24 mouse cellular contexts compared by ENCODE assay signal in genomic region chr14:29438666-29439065, GRCm38 (mm10).
A peak's percentile ranks its signal among the peaks of the same experiment; 100 is the strongest.
DNase-seq lines count a peak whose midpoint lies in the region; ATAC-seq lines count a peak whose summit lies in the region.
"Had no signal": no experiment of that assay in that cellular context is flagged by ENCODE, and none has a peak within 500 bp of the region (broad histone marks: within the 10 kb centered on the region; RNA-seq: fewer than 3 reads in every experiment).

No protein-coding gene starts in this region.

- H3K4me2 ChIP-seq in midbrain, embryonic 16.5 days (ENCODE audit: low read length), result no peak overlapping the region
- H3K4me2 ChIP-seq: embryonic facial prominence, embryonic 13.5 days; forebrain, embryonic 12.5 days; hindbrain, embryonic 13.5 days; limb, embryonic 15.5 days; lung, embryonic 15.5 days; neural tube, embryonic 13.5 days had no signal

- whole genome bisulfite sequencing in heart, embryonic 10.5 days, result 58% methylated on average over 7 of the region's 7 CpGs
- WGBS in midbrain, embryonic 10.5 days, result 87% methylated on average over 7 of the region's 7 CpGs
- WGBS in midbrain, embryonic 16.5 days, result 87% methylated on average over 7 of the region's 7 CpGs

- DNase-seq in heart, postnatal 4 days, result peak; percentile 4
- no peak for DNase-seq in heart, embryonic 10.5 days (ENCODE audit: low spot score)
- peak; percentile 39 to 47 for DNase-seq in kidney, postnatal 4 days
- no peak for DNase-seq in kidney, adult 11 months
- DNase-seq in midbrain, embryonic 10.5 days (ENCODE audit: low spot score), result no peak
- DNase-seq in spleen, postnatal 14 days (ENCODE audit: low spot score in 2 of 2), result no peak
- DNase-seq: adrenal gland, adult 8-10 months; cerebellum, adult 11-12 months; gastrocnemius, postnatal 36 days; midbrain, embryonic 14.5 days; retina, postnatal 1 day; right cerebral cortex, postnatal 25 days; spleen, adult 18-20 months had no signal

- H3K36me3 ChIP-seq in heart, embryonic 10.5 days, result no peaks in the 10 kb centered on the region
- H3K36me3 ChIP-seq in midbrain, embryonic 10.5 days, result no peaks in the 10 kb centered on the region
- no peaks in the 10 kb centered on the region for H3K36me3 ChIP-seq in midbrain, embryonic 16.5 days (ENCODE audit: control insufficient read depth, insufficient read depth, low read length)
- H3K36me3 ChIP-seq: embryonic facial prominence, embryonic 13.5 days; forebrain, embryonic 12.5 days; hindbrain, embryonic 13.5 days; limb, embryonic 15.5 days; lung, embryonic 15.5 days; neural tube, embryonic 13.5 days had no signal

- no peak overlapping the region for H3K9ac ChIP-seq in midbrain, embryonic 16.5 days (ENCODE audit: low read depth, low read length)
- H3K9ac ChIP-seq: embryonic facial prominence, embryonic 13.5 days; forebrain, embryonic 12.5 days; hindbrain, embryonic 13.5 days; limb, embryonic 15.5 days; liver, embryonic 14.5 days; lung, embryonic 15.5 days; neural tube, embryonic 13.5 days had no signal

- ATAC-seq in midbrain, embryonic 16.5 days, result no peak
- ATAC-seq: activated CD4-positive, CD25-positive, alpha-beta regulatory T cell, adult 4 months had no signal

- H3K9me3 ChIP-seq in heart, embryonic 10.5 days, result no peaks in the 10 kb centered on the region
- H3K9me3 ChIP-seq in midbrain, embryonic 10.5 days (replicated peaks), result no peaks in the 10 kb centered on the region
- H3K9me3 ChIP-seq in midbrain, embryonic 16.5 days (replicated peaks; ENCODE audit: control insufficient read depth, low read length, poor library complexity, severe bottlenecking), result no peaks in the 10 kb centered on the region
- H3K9me3 ChIP-seq: embryonic facial prominence, embryonic 13.5 days; forebrain, embryonic 12.5 days; hindbrain, embryonic 13.5 days; limb, embryonic 15.5 days; lung, embryonic 15.5 days; neural tube, embryonic 13.5 days had no signal

- H3K27ac ChIP-seq in heart, embryonic 10.5 days, result no peak overlapping the region
- H3K27ac ChIP-seq in midbrain, embryonic 10.5 days (replicated peaks), result peak overlapping the region; percentile 65
- no peak overlapping the region for H3K27ac ChIP-seq in midbrain, embryonic 16.5 days (ENCODE audit: low read length)
- H3K27ac ChIP-seq: embryonic facial prominence, embryonic 13.5 days; forebrain, embryonic 12.5 days; hindbrain, embryonic 13.5 days; limb, embryonic 15.5 days; liver, embryonic 14.5 days; lung, embryonic 15.5 days; neural tube, embryonic 13.5 days had no signal

- H3K4me1 ChIP-seq in heart, embryonic 10.5 days, result peaks cover 13% of the 10 kb centered on the region
- peaks cover 43% of the 10 kb centered on the region for H3K4me1 ChIP-seq in midbrain, embryonic 10.5 days
- peaks cover 14% of the 10 kb centered on the region for H3K4me1 ChIP-seq in midbrain, embryonic 16.5 days (ENCODE audit: control insufficient read depth, insufficient read depth, low read length)

- no peaks in the 10 kb centered on the region for H3K27me3 ChIP-seq in heart, embryonic 10.5 days (ENCODE audit: insufficient read depth, poor library complexity, severe bottlenecking)
- H3K27me3 ChIP-seq in midbrain, embryonic 10.5 days (ENCODE audit: low read depth, poor library complexity, severe bottlenecking), result no peaks in the 10 kb centered on the region
- no peaks in the 10 kb centered on the region for H3K27me3 ChIP-seq in midbrain, embryonic 16.5 days (ENCODE audit: control insufficient read depth, insufficient read depth, low read depth, low read length)
- H3K27me3 ChIP-seq: embryonic facial prominence, embryonic 13.5 days; forebrain, embryonic 12.5 days; limb, embryonic 15.5 days; lung, embryonic 15.5 days; neural tube, embryonic 13.5 days had no signal

- H3K4me3 ChIP-seq in heart, embryonic 10.5 days, result no peak overlapping the region
- no peak overlapping the region for H3K4me3 ChIP-seq in midbrain, embryonic 10.5 days
- no peak overlapping the region for H3K4me3 ChIP-seq in midbrain, embryonic 16.5 days (ENCODE audit: low read depth, low read length)
- H3K4me3 ChIP-seq: embryonic facial prominence, embryonic 13.5 days; erythroblast, embryonic 14.5 days; forebrain, embryonic 12.5 days; hindbrain, embryonic 13.5 days; limb, embryonic 15.5 days; lung, embryonic 15.5 days; myocyte; neural tube, embryonic 13.5 days had no signal

Comparison
In these comparisons a context has a peak if more than half of its experiments do, and no peak if none do; other contexts are left out.
1. DNase-seq: peak in heart, postnatal 4 days (single experiment) and kidney, postnatal 4 days (2 of 2); none in heart, embryonic 10.5 days (single experiment), kidney, adult 11 months (single experiment), midbrain, embryonic 10.5 days (single experiment) and spleen, postnatal 14 days (0 of 2).